Mouse (Mus musculus) MEL (cell line): ENCODE measurements around the gene Rab4b.

Experiments
- CTCF ChIP-seq, 3 experiments: IDR thresholded peaks in 2 of 3; conservative IDR thresholded peaks in 1 of 3; 2 replicates each; pipeline ENCODE4 v1.5.1; 2011 to 2012; ENCODE audit warnings: low read length in 3 of 3, low read depth in 2 of 3, mild to moderate bottlenecking in 2 of 3, improper control_type of control experiment in 1 of 3, inconsistent platforms in 1 of 3, mixed read lengths in 1 of 3, moderate library complexity in 1 of 3; ENCODE audit not compliant: control insufficient read depth in 1 of 3, insufficient read depth in 1 of 3, poor library complexity in 1 of 3, severe bottlenecking in 1 of 3
- EP300 ChIP-seq, 2 experiments: IDR thresholded peaks; 2 replicates each; pipeline ENCODE4 v1.6.1; 2011; ENCODE audit warnings: improper control_type of control experiment in 2 of 2, low read length in 2 of 2, low read depth in 1 of 2, mild to moderate bottlenecking in 1 of 2
- GABPA ChIP-seq: IDR thresholded peaks from 2 replicates; pipeline ENCODE4 v1.6.1; 2012; ENCODE audit warnings: low read depth, mild to moderate bottlenecking, inconsistent platforms, low read length, improper control_type of control experiment, moderate library complexity
- GATA1 ChIP-seq: IDR thresholded peaks from 2 replicates; pipeline ENCODE4 v1.6.1; 2011; ENCODE audit warnings: low read depth, low read length, improper control_type of control experiment
- MAZ ChIP-seq: IDR thresholded peaks from 2 replicates; pipeline ENCODE4 v1.6.1; 2012; ENCODE audit warnings: low read depth, mild to moderate bottlenecking, inconsistent platforms, low read length, improper control_type of control experiment
- MXI1 ChIP-seq: IDR thresholded peaks from 2 replicates; pipeline ENCODE4 v1.6.1; 2011; ENCODE audit warnings: mild to moderate bottlenecking, low read depth, low read length, improper control_type of control experiment
- NELFE ChIP-seq: IDR thresholded peaks from 2 replicates; pipeline ENCODE4 v1.6.1; 2011; ENCODE audit warnings: low read depth, low read length, improper control_type of control experiment
- NRF1 ChIP-seq: IDR thresholded peaks from 2 replicates; pipeline ENCODE4 v1.6.1; 2014; ENCODE audit warnings: low read depth, mild to moderate bottlenecking, inconsistent platforms, low read length, improper control_type of control experiment, moderate library complexity; ENCODE audit not compliant: poor library complexity, insufficient read depth, severe bottlenecking
- POLR2A ChIP-seq, 2 experiments: IDR thresholded peaks; 2 replicates each; pipeline ENCODE4 v1.6.1; 2011 to 2012; ENCODE audit warnings: low read length in 2 of 2, mild to moderate bottlenecking in 2 of 2, control low read depth in 1 of 2, improper control_type of control experiment in 1 of 2, low read depth in 1 of 2, moderate library complexity in 1 of 2; ENCODE audit not compliant: control insufficient read depth in 1 of 2, insufficient read depth in 1 of 2, poor library complexity in 1 of 2
- RAD21 ChIP-seq: IDR thresholded peaks from 2 replicates; pipeline ENCODE4 v1.6.1; 2011; ENCODE audit warnings: mild to moderate bottlenecking, low read depth, low read length, improper control_type of control experiment
- TBP ChIP-seq: IDR thresholded peaks from 2 replicates; pipeline ENCODE4 v1.8.0; 2011; ENCODE audit warnings: low read depth, low read length, improper control_type of control experiment
- USF1 ChIP-seq: IDR thresholded peaks from 2 replicates; pipeline ENCODE4 v1.6.1; 2014; ENCODE audit warnings: low read depth, mild to moderate bottlenecking, inconsistent platforms, low read length, improper control_type of control experiment, moderate library complexity
- ZC3H11A ChIP-seq: IDR thresholded peaks from 2 replicates; pipeline ENCODE4 v1.6.1; 2012; ENCODE audit warnings: low read depth, mild to moderate bottlenecking, inconsistent platforms, low read length, improper control_type of control experiment

- TF ChIP-seq ZC3H11A (no peak), POLR2A (IDR thresholded peaks at IDR 0.05; ENCODE audit: control insufficient read depth in 1 of 2, insufficient read depth in 1 of 2, low read depth in 1 of 2, low read length in 2 of 2, poor library complexity in 1 of 2) (no peak), USF1 (no peak), EP300 (IDR thresholded peaks at IDR 0.05; ENCODE audit: low read depth in 1 of 2, low read length in 2 of 2) (no peak), CTCF (IDR thresholded peaks at IDR 0.05 in 2 of 3, conservative IDR thresholded peaks at IDR 0.05 in 1 of 3; ENCODE audit: control insufficient read depth in 1 of 3, insufficient read depth in 1 of 3, low read depth in 2 of 3, low read length in 3 of 3, poor library complexity in 1 of 3, severe bottlenecking in 1 of 3) (no peak), RAD21 (no peak), GATA1 (no peak), MXI1 (no peak), MAZ (no peak), GABPA (no peak), NRF1 (no peak), TBP (no peak), NELFE (no peak)
Observed at GRCm38 (mm10) chr7:27212626-27213025, 33.9 kb upstream of the Rab4b start.
